Mouse (Mus musculus) heart, adult 8-10 months (tissue): Measurements from ENCODE around the gene Nbr1. TPM values are rescaled to one million over a fixed set of nuclear protein-coding genes. Genes with fewer than 3 reads are reported as not detected.

Experiments used
- DNase-seq: peaks from one replicate; pipeline ENCODE4 v3.0.0; 2022; ENCODE audit warnings: low spot score
- total RNA-seq, 4 experiments: library from RNA; stranded (reverse); gene quantifications; 2 replicates each; pipeline ENCODE4 v1.2.4; 2022

Nbr1 gene
- 100 to 1,000 TPM in 1 of 4 experiments, 10 to 100 TPM in 3; 91.5 to 100 (median 96.2) TPM for total RNA-seq

DNA sequence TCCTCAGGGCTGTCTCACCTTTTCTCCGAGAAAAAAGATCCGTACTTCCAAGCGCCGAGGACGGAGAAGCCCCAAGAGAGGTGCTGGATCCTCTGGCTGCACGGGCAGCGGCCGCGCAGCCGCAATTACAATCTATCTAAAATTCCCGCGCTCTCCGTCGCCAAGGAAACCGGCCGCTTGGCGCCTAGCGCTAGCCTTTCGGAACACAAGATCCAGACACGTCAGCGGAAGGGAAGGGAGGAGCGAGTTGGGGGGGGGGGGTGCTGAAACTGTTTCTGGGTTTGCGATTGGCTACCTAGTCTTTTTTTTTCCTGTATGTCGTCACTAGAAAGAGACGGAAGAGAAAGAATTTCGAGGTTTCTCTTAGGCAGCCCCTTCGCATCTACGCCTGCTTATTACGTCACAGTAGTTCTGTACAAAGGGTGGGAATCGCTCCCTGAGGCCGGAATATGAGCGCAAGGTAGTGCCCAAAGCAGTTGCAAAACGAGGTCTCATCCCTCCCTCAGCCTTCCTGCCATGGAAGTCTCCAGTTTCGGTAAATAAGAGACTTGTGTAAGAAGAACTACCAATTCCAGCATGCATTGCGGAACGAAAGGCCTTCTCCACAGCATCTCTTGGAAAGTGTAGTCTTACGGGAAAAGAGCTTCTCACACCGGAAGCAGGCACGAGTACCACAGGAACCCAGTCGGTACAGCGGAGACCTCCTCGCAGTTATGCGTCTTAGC lies at the start of gene Nbr1, which contains the start of gene Brca1:
Gene Nbr1, plus strand, starts transcription at position 399 of the 725 bp plus-strand sequence.
Gene Brca1, minus strand, starts transcription at position 205 of the 725 bp plus-strand sequence.
- DNase-seq, result peak; percentile 92

DNA sequence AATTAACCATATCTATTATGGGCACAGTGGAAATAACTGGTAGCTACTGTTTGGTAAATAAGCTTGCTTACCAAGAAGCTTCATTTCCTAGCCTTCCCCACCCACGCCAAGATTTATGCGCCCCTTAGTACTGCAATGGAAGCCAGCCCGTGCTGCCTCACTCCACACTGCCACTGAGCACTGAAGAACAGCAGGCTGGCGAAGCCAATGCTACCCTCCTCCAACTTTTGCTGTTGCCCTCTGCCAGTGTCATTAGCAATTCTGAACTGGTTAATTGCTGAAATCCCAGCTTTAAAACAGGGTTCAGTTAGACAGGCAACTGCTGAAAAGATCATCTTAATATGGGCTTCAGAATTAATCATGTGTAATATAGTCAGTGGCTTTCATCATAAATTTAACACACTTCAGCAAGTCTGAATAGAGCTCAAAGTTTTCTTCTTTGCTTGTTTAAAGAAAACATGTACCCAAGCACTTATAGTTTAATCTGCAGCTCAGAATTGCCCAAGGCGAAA lies 45.6 kb upstream of the Nbr1 start:
- no peak for DNase-seq

DNA sequence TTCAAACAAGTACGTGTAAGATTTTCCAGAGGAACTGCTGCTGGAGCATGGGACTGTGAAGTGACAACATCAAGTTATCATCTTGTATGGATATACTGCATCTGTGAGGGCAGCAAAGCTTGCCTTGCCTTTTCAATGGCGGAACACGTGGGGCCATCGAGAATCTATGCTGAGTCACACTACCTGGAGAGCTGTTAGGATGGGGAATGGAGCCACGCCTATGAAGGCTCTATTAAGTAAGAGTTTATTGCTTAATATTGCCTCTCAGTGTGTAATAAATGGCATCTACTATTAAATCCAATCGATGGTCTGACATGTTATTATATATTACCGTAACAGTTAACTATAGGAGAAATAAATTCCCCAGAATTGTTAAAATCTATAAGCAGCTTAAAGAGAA lies 44.9 kb upstream of the Nbr1 start:
- no peak for DNase-seq

DNA sequence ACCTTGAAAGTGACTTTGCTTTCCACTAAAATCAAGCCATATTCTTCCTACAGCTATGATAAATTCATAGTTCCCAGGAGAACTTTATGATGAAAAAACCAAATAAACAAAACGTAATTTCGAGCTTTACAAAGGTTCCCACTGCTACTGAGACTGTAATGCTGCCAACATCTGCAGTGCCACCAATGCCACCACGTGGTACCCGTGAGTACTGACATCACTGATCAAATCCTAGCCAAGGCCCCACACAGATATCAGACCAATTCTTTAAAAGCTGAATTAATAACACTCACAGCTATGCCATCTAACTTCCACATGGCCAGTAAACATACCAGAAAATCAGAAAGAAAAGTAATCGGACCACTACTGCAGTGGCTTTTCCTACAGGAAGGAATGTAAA lies 33.0 kb upstream of the Nbr1 start:
- no peak for DNase-seq

DNA sequence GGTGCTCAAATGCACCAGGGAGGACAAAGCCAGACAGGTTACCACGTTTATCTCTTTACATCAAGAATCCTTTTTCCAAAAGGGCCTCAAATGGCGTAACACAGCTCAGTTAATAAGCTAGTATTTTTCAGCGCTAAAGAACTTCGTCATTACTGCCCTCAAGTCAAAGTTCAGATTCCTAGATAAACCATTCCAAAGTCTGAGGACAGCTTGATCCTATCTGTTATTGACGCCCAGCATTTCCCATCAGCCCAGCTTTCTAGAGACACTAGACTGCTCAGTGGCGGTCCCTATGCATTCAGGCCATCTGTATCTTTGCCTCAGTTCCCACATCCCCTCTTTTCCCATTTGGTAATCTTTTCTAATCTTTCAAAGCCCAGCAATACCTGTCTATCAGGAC lies 32.6 kb upstream of the Nbr1 start:
- no peak for DNase-seq

DNA sequence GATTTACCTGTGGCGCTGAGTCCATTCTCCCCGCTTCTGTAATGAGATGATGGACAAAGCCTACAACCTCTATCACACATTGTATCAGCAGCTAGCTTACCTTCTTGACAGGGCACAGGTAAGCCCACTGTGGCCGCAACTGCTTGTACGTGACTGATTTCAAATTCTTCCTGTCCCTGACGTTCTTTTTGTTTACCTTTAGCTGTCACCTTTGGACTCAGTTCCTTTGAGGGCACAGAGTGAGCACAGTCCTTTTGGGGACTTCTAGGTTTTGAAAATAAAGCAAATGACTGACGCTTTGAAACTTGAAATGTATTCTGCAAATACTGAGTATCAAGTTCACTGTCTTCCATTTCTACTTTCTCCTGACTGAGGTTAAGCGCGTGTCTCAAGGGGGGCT lies 27.5 kb upstream of the Nbr1 start:
- no peak for DNase-seq

DNA sequence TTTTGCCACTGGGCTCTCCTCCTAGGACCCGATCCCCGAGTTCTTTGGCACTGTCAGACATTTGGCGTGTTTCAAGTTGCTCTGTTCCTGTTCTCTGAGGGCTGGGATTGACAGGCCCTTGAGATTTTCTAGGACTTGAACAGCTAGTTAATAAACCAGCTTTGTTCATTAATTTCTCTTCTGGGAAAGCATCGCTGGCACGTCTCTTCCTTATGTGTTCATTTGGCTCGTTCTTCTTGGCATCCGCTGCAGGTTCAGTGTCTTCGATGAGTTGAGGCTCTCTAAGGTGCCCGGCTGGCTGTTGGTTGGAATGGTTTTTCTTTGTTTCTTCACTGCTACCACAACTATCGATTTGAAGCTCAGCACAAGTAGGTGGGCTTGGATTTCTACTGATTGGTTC lies 26.9 kb upstream of the Nbr1 start:
- DNase-seq, result no peak

DNA sequence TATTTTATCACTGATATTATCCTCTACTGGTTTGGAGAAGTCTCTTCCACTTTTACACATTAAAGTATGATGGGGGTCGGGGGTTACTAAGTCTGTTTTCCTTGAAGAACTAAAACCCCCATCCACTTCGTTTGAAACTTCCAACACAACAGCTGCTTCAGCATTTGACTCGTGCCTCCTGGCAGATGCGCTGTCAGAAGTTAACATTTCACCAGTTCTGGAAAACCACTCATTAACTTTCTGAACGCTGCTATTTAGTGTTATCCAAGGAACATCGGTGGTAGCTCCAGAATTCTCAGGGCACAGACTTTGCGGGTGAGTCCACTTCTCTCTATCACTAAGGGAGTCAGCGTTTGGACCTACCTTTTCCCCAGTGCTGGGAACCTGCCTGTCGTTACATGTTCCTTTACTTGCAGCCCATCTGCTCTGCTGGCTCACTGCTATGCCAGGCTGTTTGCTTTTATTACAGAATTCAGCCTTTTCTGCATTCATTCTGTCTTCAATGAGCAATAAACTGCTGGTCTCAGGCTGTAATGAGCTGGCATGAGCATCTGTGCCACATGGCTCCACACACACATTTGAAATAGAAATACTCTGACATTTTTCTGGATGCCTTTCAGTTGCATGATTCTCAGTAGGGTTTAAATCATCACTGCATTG lies 25.9 kb upstream of the Nbr1 start:
- DNase-seq, result no peak

DNA sequence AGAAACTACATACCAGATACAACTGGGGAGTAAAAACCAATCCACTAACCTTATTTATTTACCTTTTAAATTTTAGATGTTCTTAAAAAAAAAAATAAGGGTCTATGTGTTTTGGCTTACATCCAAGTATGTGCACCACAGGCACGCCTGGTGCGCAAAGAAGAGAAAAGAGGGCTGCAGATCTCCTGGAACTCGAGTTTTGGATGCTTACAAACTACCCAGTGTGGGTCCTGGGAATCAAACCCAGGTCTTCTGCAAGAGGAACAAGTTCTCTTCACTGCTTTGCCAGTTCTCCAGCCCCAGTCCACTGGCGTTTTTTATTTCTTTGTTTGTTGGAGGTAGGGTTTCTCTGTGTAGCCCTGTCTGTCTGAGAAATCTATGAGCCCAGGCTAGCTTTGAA lies 25.3 kb upstream of the Nbr1 start:
- no peak for DNase-seq

DNA sequence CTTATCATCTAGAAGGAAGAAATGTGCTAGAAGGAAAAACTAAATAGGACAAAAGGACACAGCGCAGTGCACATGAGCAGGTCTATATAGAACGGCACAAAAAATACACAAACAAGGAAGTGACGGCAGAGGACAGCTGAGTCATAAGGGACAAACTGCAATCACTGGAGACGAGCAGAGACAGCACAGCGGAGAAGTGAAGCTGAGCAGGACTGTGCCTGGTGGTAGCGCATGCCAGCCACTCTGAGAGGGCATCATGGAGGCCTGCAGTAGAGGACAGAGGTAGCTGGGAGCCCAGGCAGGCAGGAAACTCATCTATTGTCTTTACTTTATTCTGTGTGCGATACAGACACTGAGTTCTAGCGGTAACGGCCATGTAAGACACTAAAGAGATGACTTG lies 8.4 kb upstream of the Nbr1 start:
- DNase-seq, result no peak

DNA sequence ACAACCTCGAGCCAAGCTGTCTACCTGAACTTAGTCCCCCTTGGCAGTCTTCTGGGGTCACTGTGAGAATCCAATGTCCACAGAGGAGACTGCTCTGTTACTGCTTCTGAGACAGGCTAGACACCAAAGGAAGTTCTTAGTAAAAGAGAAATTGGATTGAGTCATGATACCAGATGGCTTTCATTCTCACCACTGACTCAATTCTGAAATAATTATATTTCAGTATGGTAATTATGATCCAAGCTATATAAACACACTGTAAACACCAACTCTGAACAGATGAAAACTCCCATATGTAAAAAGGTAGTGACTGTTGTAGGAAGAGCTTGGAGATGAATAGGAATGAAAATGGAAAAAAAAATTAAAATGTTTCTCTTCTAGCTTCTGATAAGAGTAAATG lies 7.8 kb upstream of the Nbr1 start:
- no peak for DNase-seq

DNA sequence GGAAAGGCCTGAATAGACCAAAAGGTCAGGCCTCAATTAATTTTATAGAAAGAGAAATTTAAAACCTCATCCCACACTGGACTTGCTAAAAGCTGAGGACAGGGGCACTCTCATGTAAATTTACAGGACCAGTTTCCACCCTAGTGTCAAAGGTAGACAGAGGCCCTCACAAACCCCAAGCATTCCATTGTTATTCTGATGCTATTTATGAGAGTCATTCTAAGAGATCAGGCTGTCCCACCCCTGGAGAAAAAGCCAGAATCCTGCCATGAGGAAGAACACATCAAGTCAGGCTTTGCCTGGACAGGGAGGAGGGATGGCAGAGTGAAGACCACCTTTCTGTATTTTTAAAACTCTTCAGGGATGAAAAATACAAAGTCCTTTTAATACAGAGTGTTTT lies 3.4 kb upstream of the Nbr1 start:
- DNase-seq, result no peak

DNA sequence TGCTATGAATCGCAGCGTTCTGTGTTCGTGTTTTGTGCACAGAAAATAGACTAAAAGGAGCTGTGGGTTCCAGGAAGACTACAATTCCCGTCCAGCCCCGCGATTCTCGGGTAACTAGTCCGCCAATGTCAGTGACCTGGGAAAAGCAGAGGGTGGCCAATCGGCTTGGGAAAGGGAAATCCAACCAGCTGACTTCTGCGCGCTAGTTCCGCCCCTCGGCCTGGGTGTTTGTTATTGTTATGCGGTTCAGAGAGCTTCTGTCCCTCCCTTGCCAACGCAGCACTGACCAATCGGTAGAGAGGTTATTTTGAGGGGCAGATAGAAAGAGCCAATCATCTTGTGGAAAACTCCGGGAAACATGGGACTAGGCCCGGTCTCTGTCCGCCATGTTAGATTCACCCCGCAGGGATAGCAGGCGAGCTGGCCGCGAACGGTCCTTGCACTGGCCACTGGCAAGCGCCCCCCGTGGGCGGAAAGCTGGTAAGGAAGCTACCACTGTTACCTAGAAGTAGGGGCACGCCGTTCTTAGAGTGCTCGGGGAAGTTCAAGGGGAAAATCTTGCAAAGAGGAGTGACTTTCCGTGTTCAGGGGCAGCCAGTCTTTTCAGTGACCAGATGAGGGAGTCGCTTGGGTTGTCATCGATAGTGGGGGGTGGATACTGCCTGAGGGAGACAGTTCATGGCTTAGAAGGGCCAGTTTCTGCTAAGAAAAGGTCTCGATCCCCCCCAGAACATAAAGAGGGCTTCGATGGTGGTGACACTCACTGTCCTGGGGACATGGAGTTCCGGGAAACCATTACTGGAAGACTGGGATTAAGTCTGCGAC lies 739 bp downstream of the Nbr1 start:
- DNase-seq, result peak; percentile 99

DNA sequence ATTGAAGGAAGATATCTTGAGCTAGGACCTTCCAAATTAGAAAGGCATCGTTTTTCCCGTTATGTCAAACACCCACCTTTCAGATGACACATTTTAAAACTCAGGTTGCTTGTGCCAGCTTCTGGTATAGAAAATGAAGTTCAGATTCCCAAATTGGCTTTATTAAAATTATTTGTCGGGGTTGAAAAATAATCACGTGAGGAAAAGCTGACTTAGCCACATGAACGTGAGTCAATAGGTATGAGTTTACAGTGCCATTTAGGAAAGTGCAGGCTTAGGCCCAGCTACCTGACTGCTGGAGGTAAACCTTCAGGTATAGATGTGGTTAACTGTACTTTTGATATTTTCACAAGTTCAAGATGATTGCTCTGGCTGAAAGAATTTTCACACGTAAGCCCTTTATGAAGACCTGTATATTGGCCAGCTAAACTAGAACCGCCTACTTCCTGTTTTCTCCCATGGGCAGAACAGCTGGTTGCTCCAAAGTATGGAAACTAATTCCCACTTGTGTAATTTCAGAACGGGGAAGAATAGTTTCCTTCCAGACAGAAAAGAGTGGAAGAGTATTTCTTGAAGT lies 1.5 kb downstream of the Nbr1 start:
- peak; percentile 28 for DNase-seq

DNA sequence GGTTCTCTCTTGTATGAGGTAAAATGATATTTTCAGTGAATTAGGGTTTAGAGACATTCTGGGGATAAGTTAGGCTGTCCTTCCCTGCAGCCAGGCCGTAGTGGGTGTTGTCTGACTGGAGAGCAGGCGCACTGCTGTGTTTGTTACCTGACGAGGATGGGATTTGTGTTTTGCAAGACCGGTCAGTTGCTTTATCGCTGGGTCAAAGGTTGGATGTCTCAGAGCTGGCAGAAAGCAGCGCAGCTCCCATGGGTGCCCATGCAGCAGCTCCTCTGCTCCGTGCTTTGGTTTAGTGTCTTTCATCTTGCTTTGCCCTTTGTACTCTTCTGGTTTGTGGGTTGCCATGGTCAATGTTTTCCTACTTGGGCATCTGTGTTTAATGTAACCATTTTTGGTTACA lies 4.6 kb downstream of the Nbr1 start:
- DNase-seq, result no peak

DNA sequence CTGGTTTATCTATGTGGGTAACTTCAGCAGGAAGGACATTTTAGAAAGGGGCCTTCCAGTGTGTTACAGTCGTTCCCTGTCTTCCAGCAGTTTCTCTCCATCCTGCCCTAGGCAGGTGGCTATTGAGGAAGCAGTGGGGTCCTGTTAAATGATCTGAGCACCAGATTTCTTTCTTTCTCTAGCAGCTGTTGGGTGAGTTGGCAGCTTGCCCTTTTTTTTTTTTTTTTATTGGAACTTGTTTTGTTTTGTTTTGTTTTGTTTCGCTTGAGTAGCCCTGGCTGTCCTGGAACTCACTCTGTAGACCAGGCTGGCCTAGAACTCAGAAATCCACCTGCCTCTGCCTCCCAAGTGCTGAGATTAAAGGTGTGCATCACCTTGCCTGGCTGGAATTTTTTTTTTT lies 5.0 kb downstream of the Nbr1 start:
- DNase-seq, result no peak

DNA sequence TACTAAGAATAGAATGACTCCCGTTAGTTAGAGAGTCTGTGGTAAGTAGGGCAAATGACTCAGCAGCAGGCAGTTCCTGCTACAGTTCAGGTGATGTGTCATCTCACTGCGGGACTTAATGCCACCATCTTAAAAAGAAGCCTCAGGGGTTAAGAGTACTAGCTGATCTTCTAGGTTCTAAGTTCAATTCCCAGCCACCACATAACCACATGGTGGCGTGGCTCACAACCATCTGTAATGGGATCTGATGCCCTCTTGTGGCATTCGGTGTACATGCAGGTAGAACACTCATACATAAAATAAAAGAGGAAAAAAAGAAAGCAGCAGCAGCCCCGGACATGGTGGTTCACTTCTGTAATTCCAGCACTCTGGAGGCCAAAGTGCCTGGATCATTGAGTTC lies 10.4 kb downstream of the Nbr1 start:
- DNase-seq, result peak; percentile 42

DNA sequence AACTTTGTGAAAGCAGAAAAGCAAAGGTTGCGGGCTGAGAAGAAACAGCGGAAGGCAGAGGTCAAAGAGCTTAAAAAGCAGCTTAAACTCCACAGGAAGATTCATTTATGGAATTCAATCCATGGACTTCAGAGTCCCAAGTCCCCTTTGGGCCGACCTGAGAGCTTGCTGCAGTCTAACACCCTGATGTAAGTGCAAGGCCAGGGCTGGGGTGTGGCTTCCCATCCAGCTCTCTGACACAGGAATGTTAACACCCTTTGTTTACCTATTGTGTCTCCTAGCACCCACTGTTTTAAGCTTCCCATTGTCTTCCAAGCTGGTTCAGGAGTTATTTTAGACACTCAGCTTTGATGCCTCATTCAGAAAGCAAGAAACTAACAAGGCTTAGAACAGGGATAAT lies 16.5 kb downstream of the Nbr1 start:
- DNase-seq, result no peak

DNA sequence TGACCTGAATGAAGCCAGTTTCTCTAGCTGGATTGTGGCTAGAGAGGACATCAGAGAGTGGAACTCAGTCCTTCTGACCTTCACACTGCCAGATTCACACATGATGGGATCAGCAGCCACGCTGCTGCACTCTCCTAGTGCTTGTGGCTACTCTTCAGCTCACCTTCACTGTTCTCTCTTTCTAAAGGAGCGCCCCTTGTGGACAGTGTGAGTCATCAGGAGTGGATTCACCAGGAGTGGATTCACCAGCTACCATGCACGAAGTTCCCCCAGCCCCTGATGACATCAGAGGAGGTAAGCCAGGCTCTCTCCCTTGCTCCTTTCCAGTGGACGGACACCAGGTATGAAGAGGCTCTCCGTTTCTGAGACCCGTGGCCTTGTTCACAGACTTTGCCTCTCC lies 24.2 kb downstream of the Nbr1 start:
- no peak for DNase-seq

DNA sequence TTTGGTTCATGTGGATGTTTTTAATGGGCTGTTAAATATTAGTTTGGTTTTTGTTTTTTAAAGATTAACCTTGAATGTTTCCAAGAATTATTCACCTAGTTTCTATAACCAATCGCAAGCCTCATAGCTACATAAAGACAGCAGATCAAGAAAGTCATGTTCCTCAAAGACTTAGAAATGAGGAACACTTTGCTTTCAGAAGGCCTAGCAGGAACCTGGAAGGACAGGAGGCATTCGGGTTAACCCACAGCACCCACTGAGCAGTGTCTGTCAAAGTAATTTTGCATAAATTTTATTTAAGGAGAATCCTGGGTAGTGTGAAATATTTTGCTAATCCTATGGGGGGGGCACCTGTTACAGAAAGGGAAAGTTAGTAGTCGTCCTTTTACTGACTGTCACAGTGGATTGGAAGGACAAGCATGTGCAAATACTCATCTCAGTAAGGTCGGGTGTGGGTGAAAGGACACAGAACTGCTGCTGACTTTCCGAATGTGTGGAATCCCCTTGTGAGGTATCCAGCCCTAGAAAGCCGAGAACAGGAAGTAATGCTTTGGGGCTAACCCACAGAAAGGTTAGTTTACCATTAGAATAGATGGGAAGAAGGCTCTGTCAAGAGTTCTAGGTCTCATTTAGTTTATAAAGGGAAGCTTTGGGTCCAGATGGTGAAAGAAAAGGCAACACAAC lies 29.3 kb downstream of the Nbr1 start:
- no peak for DNase-seq
